ENCODE assay signal across 23 mouse cellular contexts in the genomic region with DNA sequence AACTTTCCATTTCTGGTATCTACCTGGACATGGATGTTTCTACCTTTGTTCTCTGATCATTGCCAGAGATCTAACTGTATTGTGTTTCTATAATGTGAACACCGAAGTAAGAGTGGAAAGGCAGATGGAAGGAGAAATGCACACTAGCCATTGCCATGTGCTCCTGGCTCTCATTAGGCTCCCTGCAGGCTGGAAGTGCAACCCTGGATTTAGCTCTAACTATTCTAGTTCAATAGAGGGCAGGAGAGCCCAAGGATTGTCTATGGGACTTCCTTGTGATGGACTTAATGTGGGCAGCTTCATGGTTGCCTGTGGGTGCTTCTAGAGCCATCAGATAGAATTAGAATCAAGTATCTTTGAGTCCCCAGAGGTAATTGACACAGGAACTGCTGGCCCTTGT.
DNase-seq lines count a peak whose midpoint lies in the region; TF ChIP-seq lines count a peak whose summit lies in the region.
"Had no signal": no experiment of that assay in that cellular context is flagged by ENCODE, and none has a peak within 500 bp of the region (broad histone marks: within the 10 kb centered on the region; RNA-seq: fewer than 3 reads in every experiment).

No protein-coding gene starts in this region.

- H3K79me2 ChIP-seq in heart, adult 2 months (replicated peaks; ENCODE audit: control insufficient read depth, insufficient read depth, low read length): no peaks in the 10 kb centered on the region

- intact Hi-C loops in heart, adult 2 months (cut with DNase I): no loop called here
- intact Hi-C loops in heart, postnatal 10 days (cut with DNase I): no loop called here

- 88% methylated on average over 1 of the region's 1 CpGs for WGBS in heart, adult 2 months
- 16% methylated on average over 1 of the region's 1 CpGs for WGBS in cerebellum, adult 2 months

- DNase-seq in heart, adult 2 months: no peak
- DNase-seq in heart, postnatal 10 days: no peak
- DNase-seq in brain, adult 2 months (ENCODE audit: low read depth, low spot score): peak; percentile 87
- DNase-seq in cerebellum, adult 2 months: peak; percentile 56 to 73
- DNase-seq in cerebellum, postnatal 25 days: peak; percentile 59 to 72
- DNase-seq in Muller cell, postnatal 12 days (ENCODE audit: inconsistent ontology term): no peak
- DNase-seq in thymus, postnatal 4 days: no peak
- DNase-seq: adrenal gland, postnatal 36 days; gastrocnemius, postnatal 36 days; heart, postnatal 36 days; kidney, adult 8-10 months; kidney, postnatal 10 days; liver, postnatal 0 days; right cerebral cortex, postnatal 25 days; spleen, adult 18-20 months; thymus, postnatal 25 days had no signal

- H3K36me3 ChIP-seq in heart, adult 2 months (ENCODE audit: control insufficient read depth, insufficient read depth, low read length): no peaks in the 10 kb centered on the region
- H3K36me3 ChIP-seq: forebrain, embryonic 10.5 days; hindbrain, embryonic 13.5 days; intestine, embryonic 15.5 days; limb, embryonic 12.5 days; midbrain, embryonic 10.5 days; neural tube, embryonic 15.5 days had no signal

- no peak for TF ChIP-seq POLR2A in heart, adult 2 months (IDR thresholded peaks at IDR 0.05; ENCODE audit: insufficient read depth, low read depth, low read length)
- TF ChIP-seq POLR2A in cerebellum, adult 2 months (IDR thresholded peaks at IDR 0.05; ENCODE audit: borderline replicate concordance, insufficient read depth, low read length): no peak

- no peak for TF ChIP-seq EP300 in heart, adult 2 months (IDR thresholded peaks at IDR 0.05; ENCODE audit: insufficient read depth, low read depth, low read length)

- H3K27ac ChIP-seq in heart, adult 2 months: no peak overlapping the region
- no peak overlapping the region for H3K27ac ChIP-seq in cerebellum, adult 2 months (ENCODE audit: insufficient read depth, low read length)
- H3K27ac ChIP-seq: forebrain, embryonic 10.5 days; hindbrain, embryonic 13.5 days; intestine, embryonic 15.5 days; limb, embryonic 12.5 days; macrophage; midbrain, embryonic 10.5 days; neural tube, embryonic 15.5 days had no signal

- TF ChIP-seq CTCF in heart, adult 2 months (IDR thresholded peaks at IDR 0.05): 0 out of 2 replicates have a peak, but pooled peaks have one; percentile 9
- peak; percentile 61 for TF ChIP-seq CTCF in cerebellum, adult 2 months (IDR thresholded peaks at IDR 0.05; ENCODE audit: borderline replicate concordance, insufficient read depth, low read depth, low read length)

- no peaks in the 10 kb centered on the region for H3K4me1 ChIP-seq in heart, adult 2 months (ENCODE audit: control insufficient read depth, insufficient read depth, low read length)
- H3K4me1 ChIP-seq in cerebellum, adult 2 months (ENCODE audit: control insufficient read depth, insufficient read depth, low read length): peaks cover 15% of the 10 kb centered on the region
- H3K4me1 ChIP-seq: forebrain, embryonic 10.5 days; hindbrain, embryonic 13.5 days; intestine, embryonic 15.5 days; limb, embryonic 12.5 days; midbrain, embryonic 10.5 days; neural tube, embryonic 15.5 days had no signal

- no peaks in the 10 kb centered on the region for H3K27me3 ChIP-seq in heart, adult 2 months (ENCODE audit: control insufficient read depth, insufficient read depth, low read length)
- no peaks in the 10 kb centered on the region for H3K27me3 ChIP-seq in cerebellum, adult 2 months (ENCODE audit: control insufficient read depth, insufficient read depth, low read length)
- H3K27me3 ChIP-seq: hindbrain, embryonic 13.5 days; intestine, embryonic 15.5 days; limb, embryonic 12.5 days; neural tube, embryonic 15.5 days had no signal

- no peak overlapping the region for H3K9ac ChIP-seq in heart, adult 2 months (ENCODE audit: low read depth, low read length)
- H3K9ac ChIP-seq: hindbrain, embryonic 13.5 days; intestine, embryonic 15.5 days; limb, embryonic 12.5 days; liver, postnatal 0 days; neural tube, embryonic 15.5 days had no signal

- no peak overlapping the region for H3K4me3 ChIP-seq in heart, adult 2 months
- no peak overlapping the region for H3K4me3 ChIP-seq in cerebellum, adult 2 months (replicated peaks; ENCODE audit: insufficient read depth, low read depth, low read length)
- H3K4me3 ChIP-seq: forebrain, embryonic 10.5 days; hindbrain, embryonic 13.5 days; intestine, embryonic 15.5 days; limb, embryonic 12.5 days; midbrain, embryonic 10.5 days; neural tube, embryonic 15.5 days had no signal

Comparison
In these comparisons a context has a peak if more than half of its experiments do, and no peak if none do; other contexts are left out.
1. DNase-seq: peak in brain, adult 2 months (single experiment), cerebellum, adult 2 months (2 of 2) and cerebellum, postnatal 25 days (2 of 2); none in heart, adult 2 months (0 of 2), heart, postnatal 10 days (0 of 2), Muller cell, postnatal 12 days (single experiment) and thymus, postnatal 4 days (single experiment).